Mouse (Mus musculus): ENCODE data around the gene Gm20388. TPM values are rescaled to one million over a fixed set of nuclear protein-coding genes. Genes with fewer than 3 reads are reported as not detected.

The Gm20388 gene
- polyA plus RNA-seq, 1 experiment from 2014 or later = not detected

GRCm38 (mm10) chr8:124151881-124152280 is 4241.2 kb downstream of the Gm20388 start:
- 93% methylated on average over 6 of the region's 6 CpGs for WGBS
- no peak for ATAC-seq (ENCODE audit: low FRiP score)
- H3K27me3 ChIP-seq (ENCODE audit: control insufficient read depth, insufficient read depth, low read length) = no peaks in the 10 kb centered on the region

GRCm38 (mm10) chr8:124152771-124153170 is 4242.1 kb downstream of the Gm20388 start:
- no peak overlapping the region for H3K9ac ChIP-seq (ENCODE audit: low read length)
- H3K27ac ChIP-seq (ENCODE audit: low read depth, low read length) = no peak overlapping the region
- H3K9me3 ChIP-seq (ENCODE audit: control insufficient read depth, low read length) = no peaks in the 10 kb centered on the region
- no peaks in the 10 kb centered on the region for H3K4me1 ChIP-seq (ENCODE audit: control insufficient read depth, insufficient read depth, low read length)
- DNase-seq (ENCODE audit: low spot score, missing footprints) = no peak
- H3K4me2 ChIP-seq = no peak overlapping the region
- no peak for ATAC-seq (ENCODE audit: low FRiP score)
- H3K4me3 ChIP-seq (ENCODE audit: low read depth, low read length) = no peak overlapping the region
- 91% methylated on average over 8 of the region's 8 CpGs for WGBS
- no peaks in the 10 kb centered on the region for H3K27me3 ChIP-seq (ENCODE audit: control insufficient read depth, insufficient read depth, low read length)
- H3K36me3 ChIP-seq (ENCODE audit: control insufficient read depth, insufficient read depth, low read length) = no peaks in the 10 kb centered on the region

More at GRCm38 (mm10) chr8:124151881-124152280, 4241.2 kb downstream of the Gm20388 start:
- Histone ChIP-seq H3K36me3 (ENCODE audit: control insufficient read depth, insufficient read depth, low read length) (no peaks in the 10 kb centered on the region), H3K9me3 (ENCODE audit: control insufficient read depth, low read length) (no peaks in the 10 kb centered on the region), H3K4me2 (no peak overlapping the region), H3K9ac (ENCODE audit: low read length) (no peak overlapping the region), H3K4me3 (ENCODE audit: low read depth, low read length) (no peak overlapping the region), H3K27ac (ENCODE audit: low read depth, low read length) (no peak overlapping the region), H3K4me1 (ENCODE audit: control insufficient read depth, insufficient read depth, low read length) (no peaks in the 10 kb centered on the region)
- DNase-seq (ENCODE audit: low spot score, missing footprints) = no peak

GRCm38 (mm10) chr8:124156324-124156723 is 4245.7 kb downstream of the Gm20388 start:
- H3K9me3 ChIP-seq (ENCODE audit: control insufficient read depth, low read length) = no peaks in the 10 kb centered on the region
- no peak overlapping the region for H3K27ac ChIP-seq (ENCODE audit: low read depth, low read length)
- WGBS = 88% methylated on average over 7 of the region's 7 CpGs
- H3K36me3 ChIP-seq (ENCODE audit: control insufficient read depth, insufficient read depth, low read length) = no peaks in the 10 kb centered on the region
- no peaks in the 10 kb centered on the region for H3K4me1 ChIP-seq (ENCODE audit: control insufficient read depth, insufficient read depth, low read length)
- H3K4me2 ChIP-seq = no peak overlapping the region
- ATAC-seq (ENCODE audit: low FRiP score) (no peak), DNase-seq (ENCODE audit: low spot score, missing footprints) (no peak)
- no peak overlapping the region for H3K9ac ChIP-seq (ENCODE audit: low read length)
- no peaks in the 10 kb centered on the region for H3K27me3 ChIP-seq (ENCODE audit: control insufficient read depth, insufficient read depth, low read length)
- H3K4me3 ChIP-seq (ENCODE audit: low read depth, low read length) = no peak overlapping the region

- H3K9me3 ChIP-seq (ENCODE audit: control insufficient read depth, low read length) = no peaks in the 10 kb centered on the region
- H3K4me3 ChIP-seq (ENCODE audit: low read depth, low read length) = no peak overlapping the region
- ATAC-seq (ENCODE audit: low FRiP score) = no peak
- H3K36me3 ChIP-seq (ENCODE audit: control insufficient read depth, insufficient read depth, low read length) = no peaks in the 10 kb centered on the region
- WGBS = 85% methylated on average over 5 of the region's 5 CpGs
- no peak for DNase-seq (ENCODE audit: low spot score, missing footprints)
- no peak overlapping the region for H3K9ac ChIP-seq (ENCODE audit: low read length)
- no peaks in the 10 kb centered on the region for H3K4me1 ChIP-seq (ENCODE audit: control insufficient read depth, insufficient read depth, low read length)
- no peak overlapping the region for H3K27ac ChIP-seq (ENCODE audit: low read depth, low read length)
- no peaks in the 10 kb centered on the region for H3K27me3 ChIP-seq (ENCODE audit: control insufficient read depth, insufficient read depth, low read length)
- H3K4me2 ChIP-seq = no peak overlapping the region
Observed at GRCm38 (mm10) chr8:124161683-124162082, 4251.0 kb downstream of the Gm20388 start.

- no peaks in the 10 kb centered on the region for H3K36me3 ChIP-seq (ENCODE audit: control insufficient read depth, insufficient read depth, low read length)
- no peak overlapping the region for H3K4me3 ChIP-seq (ENCODE audit: low read depth, low read length)
- no peak overlapping the region for H3K4me2 ChIP-seq
- 91% methylated on average over 5 of the region's 5 CpGs for whole genome bisulfite sequencing
- H3K27me3 ChIP-seq (ENCODE audit: control insufficient read depth, insufficient read depth, low read length) = no peaks in the 10 kb centered on the region
- no peak overlapping the region for H3K27ac ChIP-seq (ENCODE audit: low read depth, low read length)
- ATAC-seq (ENCODE audit: low FRiP score) (no peak), DNase-seq (ENCODE audit: low spot score, missing footprints) (no peak)
- no peak overlapping the region for H3K9ac ChIP-seq (ENCODE audit: low read length)
- H3K4me1 ChIP-seq (ENCODE audit: control insufficient read depth, insufficient read depth, low read length) = no peaks in the 10 kb centered on the region
- H3K9me3 ChIP-seq (ENCODE audit: control insufficient read depth, low read length) = no peaks in the 10 kb centered on the region
Observed at GRCm38 (mm10) chr8:124163258-124163657, 4252.6 kb downstream of the Gm20388 start.

- H3K4me2 ChIP-seq = no peak overlapping the region
- no peaks in the 10 kb centered on the region for H3K27me3 ChIP-seq (ENCODE audit: control insufficient read depth, insufficient read depth, low read length)
- H3K9ac ChIP-seq (ENCODE audit: low read length) = no peak overlapping the region
- H3K9me3 ChIP-seq (ENCODE audit: control insufficient read depth, low read length) = no peaks in the 10 kb centered on the region
- DNase-seq (ENCODE audit: low spot score, missing footprints) (no peak), ATAC-seq (ENCODE audit: low FRiP score) (no peak)
- H3K27ac ChIP-seq (ENCODE audit: low read depth, low read length) = no peak overlapping the region
- WGBS = 75% methylated on average over 7 of the region's 7 CpGs
- no peaks in the 10 kb centered on the region for H3K36me3 ChIP-seq (ENCODE audit: control insufficient read depth, insufficient read depth, low read length)
- H3K4me1 ChIP-seq (ENCODE audit: control insufficient read depth, insufficient read depth, low read length) = no peaks in the 10 kb centered on the region
- no peak overlapping the region for H3K4me3 ChIP-seq (ENCODE audit: low read depth, low read length)
Observed at GRCm38 (mm10) chr8:124169749-124170148, 4259.1 kb downstream of the Gm20388 start.

- no peak overlapping the region for H3K4me3 ChIP-seq (ENCODE audit: low read depth, low read length)
- WGBS = 90% methylated on average over 7 of the region's 7 CpGs
- H3K4me2 ChIP-seq = no peak overlapping the region
- ATAC-seq (ENCODE audit: low FRiP score) = no peak
- no peak overlapping the region for H3K27ac ChIP-seq (ENCODE audit: low read depth, low read length)
- H3K36me3 ChIP-seq (ENCODE audit: control insufficient read depth, insufficient read depth, low read length) = no peaks in the 10 kb centered on the region
- H3K4me1 ChIP-seq (ENCODE audit: control insufficient read depth, insufficient read depth, low read length) = no peaks in the 10 kb centered on the region
- H3K9ac ChIP-seq (ENCODE audit: low read length) = no peak overlapping the region
- DNase-seq (ENCODE audit: low spot score, missing footprints) = no peak
- no peaks in the 10 kb centered on the region for H3K27me3 ChIP-seq (ENCODE audit: control insufficient read depth, insufficient read depth, low read length)
- H3K9me3 ChIP-seq (ENCODE audit: control insufficient read depth, low read length) = no peaks in the 10 kb centered on the region
Observed at GRCm38 (mm10) chr8:124170671-124171070, 4260.0 kb downstream of the Gm20388 start.

- no peaks in the 10 kb centered on the region for H3K36me3 ChIP-seq (ENCODE audit: control insufficient read depth, insufficient read depth, low read length)
- DNase-seq (ENCODE audit: low spot score, missing footprints) (no peak), ATAC-seq (ENCODE audit: low FRiP score) (no peak)
- WGBS = 70% methylated on average over 17 of the region's 17 CpGs
- no peak overlapping the region for H3K27ac ChIP-seq (ENCODE audit: low read depth, low read length)
- no peak overlapping the region for H3K4me2 ChIP-seq
- H3K27me3 ChIP-seq (ENCODE audit: control insufficient read depth, insufficient read depth, low read length) = no peaks in the 10 kb centered on the region
- H3K4me3 ChIP-seq (ENCODE audit: low read depth, low read length) = no peak overlapping the region
- H3K9me3 ChIP-seq (ENCODE audit: control insufficient read depth, low read length) = no peaks in the 10 kb centered on the region
- no peak overlapping the region for H3K9ac ChIP-seq (ENCODE audit: low read length)
- no peaks in the 10 kb centered on the region; the same call in 1 of the 2 replicates for H3K4me1 ChIP-seq (ENCODE audit: control insufficient read depth, insufficient read depth, low read length)
Observed at GRCm38 (mm10) chr8:124171557-124172528, 4261.2 kb downstream of the Gm20388 start.

- H3K4me2 ChIP-seq = no peak overlapping the region
- 84% methylated on average over 4 of the region's 4 CpGs for WGBS
- no peak for ATAC-seq (ENCODE audit: low FRiP score)
Observed at GRCm38 (mm10) chr8:124173688-124174087, 4263.0 kb downstream of the Gm20388 start.

More at GRCm38 (mm10) chr8:124173688-124174087, 4263.0 kb downstream of the Gm20388 start:
- no peak for DNase-seq (ENCODE audit: low spot score, missing footprints)
- H3K36me3 ChIP-seq (ENCODE audit: control insufficient read depth, insufficient read depth, low read length) = no peaks in the 10 kb centered on the region
- H3K9me3 ChIP-seq (ENCODE audit: control insufficient read depth, low read length) = no peaks in the 10 kb centered on the region
- no peak overlapping the region for H3K4me3 ChIP-seq (ENCODE audit: low read depth, low read length)
- H3K27me3 ChIP-seq (ENCODE audit: control insufficient read depth, insufficient read depth, low read length) = no peaks in the 10 kb centered on the region
- H3K9ac ChIP-seq (ENCODE audit: low read length) = no peak overlapping the region
- no peaks in the 10 kb centered on the region; the same call in 1 of the 2 replicates for H3K4me1 ChIP-seq (ENCODE audit: control insufficient read depth, insufficient read depth, low read length)
- H3K27ac ChIP-seq (ENCODE audit: low read depth, low read length) = no peak overlapping the region

Data from midbrain, embryonic 11.5 days (tissue).